Mouse (Mus musculus): ENCODE data around the gene Plg. TPM values are rescaled to one million over a fixed set of nuclear protein-coding genes. Genes with fewer than 3 reads are reported as not detected.

The Plg gene
- polyA plus RNA-seq, 1 experiment from 2014 or later = 6.5 TPM

DNA sequence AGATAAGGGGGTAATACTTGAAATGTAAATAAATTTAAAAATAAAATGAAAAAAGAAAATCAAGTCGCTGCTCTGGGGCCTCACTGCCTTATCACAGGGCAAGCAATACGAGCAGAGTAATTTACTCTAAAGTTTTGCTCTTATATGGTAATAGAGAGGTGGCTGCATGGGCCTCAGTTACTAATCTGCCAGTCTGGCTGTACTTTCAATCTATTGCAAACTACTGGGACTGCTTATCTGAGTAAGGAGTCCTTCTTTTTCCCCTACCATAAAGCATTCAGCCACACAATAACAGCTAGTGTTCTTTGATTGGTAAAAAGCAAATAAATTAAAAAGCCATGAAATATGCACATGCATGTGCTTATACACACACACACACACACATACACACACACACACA, 3.2 kb downstream of the Plg start:
- no peaks in the 10 kb centered on the region for H3K9me3 ChIP-seq (ENCODE audit: control insufficient read depth, low read length)
- no peaks in the 10 kb centered on the region for H3K27me3 ChIP-seq (replicated peaks; ENCODE audit: control insufficient read depth, insufficient read depth, low read length)
- no peaks in the 10 kb centered on the region for H3K36me3 ChIP-seq (ENCODE audit: control insufficient read depth, insufficient read depth, low read length)
- peaks cover 4% of the 10 kb centered on the region; the same call in 1 of the 2 replicates for H3K4me1 ChIP-seq (ENCODE audit: control insufficient read depth, insufficient read depth, low read length)
- H3K4me3 ChIP-seq (ENCODE audit: low read length) = no peak overlapping the region
- no peak overlapping the region for H3K9ac ChIP-seq (ENCODE audit: low read depth, low read length)
- H3K4me2 ChIP-seq (ENCODE audit: low read depth, low read length) = no peak overlapping the region
- H3K27ac ChIP-seq (ENCODE audit: low read length) = peak overlapping the region; percentile 27; the same call in 1 of the 2 replicates
- ATAC-seq = peak; percentile 78
- WGBS = 55% methylated on average over 2 of the region's 2 CpGs

DNA sequence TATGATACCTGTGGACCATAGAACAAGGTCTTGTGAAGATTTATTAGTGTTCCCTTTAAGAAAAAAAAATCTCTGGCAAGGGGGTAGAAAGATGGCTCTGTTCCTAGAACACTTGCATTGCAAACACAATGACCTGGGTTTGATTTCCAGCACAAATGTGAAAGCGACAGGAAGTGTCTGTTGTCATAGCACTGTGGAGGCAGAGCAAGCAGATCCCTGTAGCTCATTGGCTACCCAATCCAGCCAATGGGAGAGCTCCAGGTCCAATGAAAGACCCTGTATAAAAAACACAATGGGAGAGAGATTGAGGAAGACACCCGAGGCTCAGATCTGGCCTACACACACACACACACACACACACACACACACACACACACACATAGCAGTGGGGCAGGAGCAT, 4.1 kb downstream of the Plg start:
- Histone ChIP-seq H3K4me3 (ENCODE audit: low read length) (no peak overlapping the region), H3K27ac (ENCODE audit: low read length) (no peak overlapping the region), H3K4me1 (ENCODE audit: control insufficient read depth, insufficient read depth, low read length) (peaks cover 4% of the 10 kb centered on the region; the same call in 1 of the 2 replicates), H3K9ac (ENCODE audit: low read depth, low read length) (no peak overlapping the region), H3K36me3 (ENCODE audit: control insufficient read depth, insufficient read depth, low read length) (no peaks in the 10 kb centered on the region), H3K4me2 (ENCODE audit: low read depth, low read length) (no peak overlapping the region), H3K27me3 (replicated peaks; ENCODE audit: control insufficient read depth, insufficient read depth, low read length) (no peaks in the 10 kb centered on the region), H3K9me3 (ENCODE audit: control insufficient read depth, low read length) (no peaks in the 10 kb centered on the region)
- WGBS = 37% methylated on average over 2 of the region's 2 CpGs
- no peak for ATAC-seq

GRCm38 (mm10) chr17:12385049-12385794, 6.8 kb downstream of the Plg start:
- ATAC-seq = no peak
- WGBS = 57% methylated on average over 8 of the region's 8 CpGs
- Histone ChIP-seq H3K27ac (ENCODE audit: low read length) (no peak overlapping the region), H3K9ac (ENCODE audit: low read depth, low read length) (no peak overlapping the region), H3K9me3 (ENCODE audit: control insufficient read depth, low read length) (no peaks in the 10 kb centered on the region), H3K27me3 (replicated peaks; ENCODE audit: control insufficient read depth, insufficient read depth, low read length) (no peaks in the 10 kb centered on the region), H3K36me3 (ENCODE audit: control insufficient read depth, insufficient read depth, low read length) (no peaks in the 10 kb centered on the region), H3K4me3 (ENCODE audit: low read length) (no peak overlapping the region), H3K4me2 (ENCODE audit: low read depth, low read length) (no peak overlapping the region), H3K4me1 (ENCODE audit: control insufficient read depth, insufficient read depth, low read length) (peaks cover 4% of the 10 kb centered on the region; the same call in 1 of the 2 replicates)

GRCm38 (mm10) chr17:12387781-12388180, 9.4 kb downstream of the Plg start:
- H3K36me3 ChIP-seq (ENCODE audit: control insufficient read depth, insufficient read depth, low read length) = no peaks in the 10 kb centered on the region
- no peak for ATAC-seq
- no peak overlapping the region for H3K27ac ChIP-seq (ENCODE audit: low read length)
- no peaks in the 10 kb centered on the region for H3K27me3 ChIP-seq (replicated peaks; ENCODE audit: control insufficient read depth, insufficient read depth, low read length)
- H3K9ac ChIP-seq (ENCODE audit: low read depth, low read length) = no peak overlapping the region
- H3K4me2 ChIP-seq (ENCODE audit: low read depth, low read length) = no peak overlapping the region
- H3K4me1 ChIP-seq (ENCODE audit: control insufficient read depth, insufficient read depth, low read length) = no peaks in the 10 kb centered on the region
- H3K4me3 ChIP-seq (ENCODE audit: low read length) = no peak overlapping the region
- H3K9me3 ChIP-seq (ENCODE audit: control insufficient read depth, low read length) = no peaks in the 10 kb centered on the region
- WGBS = 73% methylated on average over 2 of the region's 2 CpGs

- Histone ChIP-seq H3K9ac (ENCODE audit: low read depth, low read length) (no peak overlapping the region), H3K4me3 (ENCODE audit: low read length) (no peak overlapping the region), H3K27ac (ENCODE audit: low read length) (no peak overlapping the region), H3K9me3 (ENCODE audit: control insufficient read depth, low read length) (no peaks in the 10 kb centered on the region), H3K36me3 (ENCODE audit: control insufficient read depth, insufficient read depth, low read length) (no peaks in the 10 kb centered on the region), H3K4me2 (ENCODE audit: low read depth, low read length) (no peak overlapping the region), H3K4me1 (ENCODE audit: control insufficient read depth, insufficient read depth, low read length) (no peaks in the 10 kb centered on the region), H3K27me3 (replicated peaks; ENCODE audit: control insufficient read depth, insufficient read depth, low read length) (no peaks in the 10 kb centered on the region)
- ATAC-seq = no peak
- WGBS = 93% methylated on average over 7 of the region's 7 CpGs
Observed at GRCm38 (mm10) chr17:12388239-12388638, 9.8 kb downstream of the Plg start.

GRCm38 (mm10) chr17:12396163-12396677, 17.8 kb downstream of the Plg start:
- 92% methylated on average over 9 of the region's 9 CpGs for WGBS
- H3K36me3 ChIP-seq (ENCODE audit: control insufficient read depth, insufficient read depth, low read length) = no peaks in the 10 kb centered on the region
- H3K4me3 ChIP-seq (ENCODE audit: low read length) = no peak overlapping the region
- no peak overlapping the region for H3K4me2 ChIP-seq (ENCODE audit: low read depth, low read length)
- H3K27me3 ChIP-seq (replicated peaks; ENCODE audit: control insufficient read depth, insufficient read depth, low read length) = no peaks in the 10 kb centered on the region
- H3K9ac ChIP-seq (ENCODE audit: low read depth, low read length) = no peak overlapping the region
- no peaks in the 10 kb centered on the region for H3K9me3 ChIP-seq (ENCODE audit: control insufficient read depth, low read length)
- no peaks in the 10 kb centered on the region for H3K4me1 ChIP-seq (ENCODE audit: control insufficient read depth, insufficient read depth, low read length)
- no peak overlapping the region for H3K27ac ChIP-seq (ENCODE audit: low read length)
- no peak for ATAC-seq

DNA sequence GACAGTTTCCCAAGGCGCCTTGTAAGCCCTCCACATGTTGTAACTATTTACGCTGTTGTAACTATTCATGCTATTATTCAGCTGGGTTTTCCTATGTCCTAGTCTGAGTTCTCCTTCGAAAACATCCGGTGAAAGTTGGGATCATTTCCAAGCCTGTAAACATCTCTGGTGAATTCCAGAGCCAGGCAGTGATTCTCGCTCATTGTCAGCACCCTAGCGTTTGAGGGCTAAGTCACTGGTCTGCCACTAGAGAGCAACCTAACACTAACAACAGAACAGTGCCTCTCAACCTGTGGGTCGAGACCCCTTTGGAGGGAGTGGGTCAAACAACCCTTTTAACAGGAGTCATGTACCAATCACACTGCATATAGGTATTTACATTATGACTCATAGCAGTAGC, 25.0 kb downstream of the Plg start:
- no peaks in the 10 kb centered on the region for H3K36me3 ChIP-seq (ENCODE audit: control insufficient read depth, insufficient read depth, low read length)
- no peak overlapping the region for H3K27ac ChIP-seq (ENCODE audit: low read length)
- ATAC-seq = no peak
- no peaks in the 10 kb centered on the region for H3K4me1 ChIP-seq (ENCODE audit: control insufficient read depth, insufficient read depth, low read length)
- H3K27me3 ChIP-seq (replicated peaks; ENCODE audit: control insufficient read depth, insufficient read depth, low read length) = no peaks in the 10 kb centered on the region
- no peak overlapping the region for H3K4me3 ChIP-seq (ENCODE audit: low read length)
- H3K9me3 ChIP-seq (ENCODE audit: control insufficient read depth, low read length) = no peaks in the 10 kb centered on the region
- H3K9ac ChIP-seq (ENCODE audit: low read depth, low read length) = no peak overlapping the region
- 49% methylated on average over 7 of the region's 7 CpGs for WGBS
- H3K4me2 ChIP-seq (ENCODE audit: low read depth, low read length) = no peak overlapping the region

DNA sequence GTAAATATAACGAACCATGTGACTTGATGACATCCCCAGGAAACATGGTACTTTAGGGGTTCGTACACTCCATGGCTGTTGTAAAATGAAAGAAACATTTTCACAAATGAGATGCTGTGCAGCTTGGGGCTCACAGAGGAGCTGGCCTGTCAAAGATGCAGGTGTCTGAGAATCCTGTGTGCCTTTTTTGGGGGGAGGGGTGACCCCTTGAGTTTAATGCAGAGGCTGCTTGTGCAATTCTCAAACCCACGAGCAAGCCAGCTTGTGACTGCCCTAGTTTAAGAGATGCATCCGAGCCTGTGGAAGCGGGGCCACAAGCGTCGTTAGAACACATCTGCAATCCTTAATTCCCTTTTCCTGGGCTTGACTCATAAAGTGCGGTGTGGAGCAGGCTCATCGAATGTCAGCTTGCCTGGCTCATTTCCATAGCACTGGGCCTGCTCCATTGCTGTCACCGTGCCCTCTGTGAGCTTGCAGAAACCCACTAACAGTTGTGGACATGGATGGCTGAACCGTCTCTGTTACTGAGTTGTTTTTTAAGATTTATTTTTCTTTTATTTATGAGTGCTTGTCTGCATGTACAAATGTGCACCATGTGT, 31.0 kb downstream of the Plg start:
- H3K9ac ChIP-seq (ENCODE audit: low read depth, low read length) = no peak overlapping the region
- 78% methylated on average over 11 of the region's 11 CpGs for WGBS
- ATAC-seq = no peak

DNA sequence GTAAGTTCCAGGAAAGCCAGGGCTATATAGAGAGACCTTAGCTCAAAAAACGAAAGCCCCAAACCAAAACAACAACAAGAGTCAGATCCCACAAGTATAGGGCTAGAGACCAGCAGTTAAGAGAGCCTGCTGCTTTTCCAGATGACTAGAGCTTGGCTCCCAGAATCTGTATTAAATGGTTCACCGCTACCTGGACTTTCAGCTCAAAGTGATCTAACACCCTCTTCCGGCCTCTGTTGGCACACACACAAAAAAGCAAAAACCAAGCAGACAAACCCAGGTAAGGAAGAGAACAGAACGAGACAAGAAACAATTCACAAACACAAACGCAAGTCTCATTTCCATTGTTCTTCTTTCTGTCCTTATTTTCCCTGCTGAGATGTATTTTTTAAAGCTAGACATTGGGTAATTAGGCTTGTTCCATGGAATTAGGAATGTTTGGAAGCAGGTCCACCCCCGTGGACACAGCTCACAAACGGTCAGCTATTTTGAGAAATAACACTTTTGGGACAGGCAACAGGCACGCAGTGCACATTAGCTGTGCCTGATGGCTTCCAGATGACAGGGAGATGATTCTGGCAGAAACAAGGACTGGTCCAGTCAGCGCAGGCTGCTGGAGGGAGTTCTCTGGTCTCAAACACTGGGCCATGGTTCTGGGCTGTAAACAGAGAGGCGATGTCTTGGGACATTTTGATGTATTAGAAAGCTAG, 33.9 kb downstream of the Plg start:
- no peaks in the 10 kb centered on the region for H3K27me3 ChIP-seq (replicated peaks; ENCODE audit: control insufficient read depth, insufficient read depth, low read length)
- H3K9ac ChIP-seq (ENCODE audit: low read depth, low read length) = no peak overlapping the region
- 66% methylated on average over 10 of the region's 10 CpGs for WGBS
- no peaks in the 10 kb centered on the region for H3K9me3 ChIP-seq (ENCODE audit: control insufficient read depth, low read length)
- H3K4me1 ChIP-seq (ENCODE audit: control insufficient read depth, insufficient read depth, low read length) = peaks cover 8% of the 10 kb centered on the region
- H3K27ac ChIP-seq (ENCODE audit: low read length) = no peak overlapping the region
- H3K36me3 ChIP-seq (ENCODE audit: control insufficient read depth, insufficient read depth, low read length) = no peaks in the 10 kb centered on the region
- no peak overlapping the region for H3K4me3 ChIP-seq (ENCODE audit: low read length)
- no peak overlapping the region for H3K4me2 ChIP-seq (ENCODE audit: low read depth, low read length)
- peak; percentile 39; the same call in 1 of the 2 replicates for ATAC-seq

More for the DNA sequence above, 31.0 kb downstream of the Plg start:
- no peak overlapping the region for H3K4me3 ChIP-seq (ENCODE audit: low read length)
- H3K36me3 ChIP-seq (ENCODE audit: control insufficient read depth, insufficient read depth, low read length) = no peaks in the 10 kb centered on the region
- H3K27me3 ChIP-seq (replicated peaks; ENCODE audit: control insufficient read depth, insufficient read depth, low read length) = no peaks in the 10 kb centered on the region
- no peaks in the 10 kb centered on the region for H3K9me3 ChIP-seq (ENCODE audit: control insufficient read depth, low read length)
- peaks cover 5% of the 10 kb centered on the region; the same call in 1 of the 2 replicates for H3K4me1 ChIP-seq (ENCODE audit: control insufficient read depth, insufficient read depth, low read length)
- H3K27ac ChIP-seq (ENCODE audit: low read length) = no peak overlapping the region
- H3K4me2 ChIP-seq (ENCODE audit: low read depth, low read length) = no peak overlapping the region

Measured in intestine, embryonic 16.5 days (tissue).